Mouse (Mus musculus) lung, postnatal 4 days (tissue): ENCODE measurements at regions not wholly inside any gene's neighbourhood (a gene's known extent, or its start where the extent isn't known, plus 50 kb on each side); places are given as distances from the start of the nearest gene placed in this dataset.

ENCODE experiments used
- DNase-seq, 2 experiments: peaks; one replicate each; pipeline ENCODE4 v3.0.0; 2021

- DNase-seq, result no peak
Observed at GRCm38 (mm10) chr4:131500928-131501650, 337.0 kb downstream of the Ptpru start.

GRCm38 (mm10) chr4:131508154-131508553 lies 329.9 kb downstream of the Ptpru start:
- no peak for DNase-seq

- DNase-seq, result no peak
Observed at GRCm38 (mm10) chr4:131511586-131511985, 326.5 kb downstream of the Ptpru start.

GRCm38 (mm10) chr4:131512768-131513167 lies 325.3 kb downstream of the Ptpru start:
- no peak for DNase-seq

GRCm38 (mm10) chr4:131520636-131521306 lies 317.3 kb downstream of the Ptpru start:
- no peak for DNase-seq

GRCm38 (mm10) chr4:131521307-131521651 lies 316.8 kb downstream of the Ptpru start:
- DNase-seq, result no peak

- no peak for DNase-seq
Observed at GRCm38 (mm10) chr4:131525236-131525635, 312.9 kb downstream of the Ptpru start.

GRCm38 (mm10) chr4:131530491-131530890 lies 307.6 kb downstream of the Ptpru start:
- DNase-seq, result no peak

- DNase-seq, result no peak
Observed at GRCm38 (mm10) chr4:131531003-131531402, 307.1 kb downstream of the Ptpru start.

- no peak for DNase-seq
Observed at GRCm38 (mm10) chr4:131534831-131535230, 303.3 kb downstream of the Ptpru start.

GRCm38 (mm10) chr4:131538237-131538636 lies 299.9 kb downstream of the Ptpru start:
- no peak for DNase-seq

- no peak for DNase-seq
Observed at GRCm38 (mm10) chr4:131546422-131547200, 291.5 kb downstream of the Ptpru start.

- no peak for DNase-seq
Observed at GRCm38 (mm10) chr4:131549581-131549980, 288.5 kb downstream of the Ptpru start.

GRCm38 (mm10) chr4:131558513-131558912 lies 279.6 kb downstream of the Ptpru start:
- no peak for DNase-seq

GRCm38 (mm10) chr4:131563851-131564250 lies 274.2 kb downstream of the Ptpru start:
- no peak for DNase-seq

GRCm38 (mm10) chr4:131565203-131565602 lies 272.9 kb downstream of the Ptpru start:
- no peak for DNase-seq

GRCm38 (mm10) chr4:131567241-131567640 lies 270.8 kb downstream of the Ptpru start:
- DNase-seq, result no peak

- no peak for DNase-seq
Observed at GRCm38 (mm10) chr4:131569156-131569555, 268.9 kb downstream of the Ptpru start.

GRCm38 (mm10) chr4:131577571-131577970 lies 260.5 kb downstream of the Ptpru start:
- no peak for DNase-seq

GRCm38 (mm10) chr4:131585946-131586345 lies 252.1 kb downstream of the Ptpru start:
- DNase-seq, result no peak

GRCm38 (mm10) chr4:131587536-131587935 lies 250.6 kb downstream of the Ptpru start:
- no peak for DNase-seq

- DNase-seq, result no peak
Observed at GRCm38 (mm10) chr4:131590136-131590535, 248.0 kb downstream of the Ptpru start.

- DNase-seq, result no peak
Observed at GRCm38 (mm10) chr4:131591456-131591855, 246.6 kb downstream of the Ptpru start.

GRCm38 (mm10) chr4:131597996-131598395 lies 240.1 kb downstream of the Ptpru start:
- DNase-seq, result no peak
